Mouse (Mus musculus) mature B cell (primary cell): ENCODE data around the gene Farp1.

Experiments
- in situ Hi-C: fragments of 300-500 bp; cut with MboI; formaldehyde crosslinking; loops from 2 replicates; pipeline ENCODE4 v1.14.3; 2019

The Farp1 gene

GRCm38 (mm10) chr14:121314934-121315333 is 279.9 kb downstream of the Farp1 start:
- in situ Hi-C loops: no loop called here

GRCm38 (mm10) chr14:121316136-121316535 is 281.1 kb downstream of the Farp1 start:
- in situ Hi-C loops: no loop called here

GRCm38 (mm10) chr14:121316631-121317311 is 281.8 kb downstream of the Farp1 start:
- in situ Hi-C loops: no loop called here

- in situ Hi-C loops: no loop called here
These were observed 282.3 kb downstream of the Farp1 start for GRCm38 (mm10) chr14:121317312-121317671.

- in situ Hi-C loops: no loop called here
These were observed 283.4 kb downstream of the Farp1 start for GRCm38 (mm10) chr14:121318382-121318781.

GRCm38 (mm10) chr14:121322150-121322549 is 287.1 kb downstream of the Farp1 start:
- in situ Hi-C loops: loop anchor here (5.0 kb wide), 1 partner anchor 35 kb away; no protein-coding TSS in a partner anchor

GRCm38 (mm10) chr14:121322641-121323040 is 287.6 kb downstream of the Farp1 start:
- in situ Hi-C loops: loop anchor here (5.0 kb wide), 1 partner anchor 35 kb away; no protein-coding TSS in a partner anchor

GRCm38 (mm10) chr14:121324521-121325330 is 289.7 kb downstream of the Farp1 start:
- in situ Hi-C loops: loop anchor here (5.0 kb wide), 1 partner anchor 37 kb away; no protein-coding TSS in a partner anchor

GRCm38 (mm10) chr14:121326432-121326831 is 291.4 kb downstream of the Farp1 start:
- in situ Hi-C loops: no loop called here

- in situ Hi-C loops: no loop called here
These were observed 293.9 kb downstream of the Farp1 start for GRCm38 (mm10) chr14:121328878-121329277.

- in situ Hi-C loops: no loop called here
These were observed 294.5 kb downstream of the Farp1 start for GRCm38 (mm10) chr14:121329401-121330089.

- in situ Hi-C loops: no loop called here
These were observed 295.0 kb downstream of the Farp1 start for GRCm38 (mm10) chr14:121330090-121330408.
